Mouse (Mus musculus): ENCODE measurements at regions not wholly inside any gene's neighbourhood (a gene's known extent, or its start where the extent isn't known, plus 50 kb on each side); places are given as distances from the start of the nearest gene placed in this dataset.

GRCm38 (mm10) chr6:31155857-31156256 lies 197.0 kb upstream of the Klf14 start:
- TF ChIP-seq CTCF (conservative IDR thresholded peaks at IDR 0.05; ENCODE audit: insufficient read depth, insufficient read length, low read depth, low read length) (peak; percentile 70), POLR2A (IDR thresholded peaks at IDR 0.05; ENCODE audit: low read depth, low read length) (no peak)

All from kidney, adult 2 months (tissue).